Mouse (Mus musculus) liver, embryonic 11.5 days (tissue): ENCODE results near the gene 1700037C18Rik. TPM values are rescaled to one million over a fixed set of nuclear protein-coding genes. Genes with fewer than 3 reads are reported as not detected.
"Not testable (repeated sequence)": the region's sequence is repeated elsewhere in the genome, so short reads cannot be mapped to it uniquely, and the experiment has no call there.

Source experiments
- ATAC-seq: fragments of 200-750 bp; cut with Nextera tagmentation; replicated peaks from 2 replicates; pipeline ENCODE4 v1.8.0; 2017; ENCODE audit warnings: moderate number of reproducible peaks, mild to moderate bottlenecking, moderate TSS enrichment, moderate library complexity; ENCODE audit not compliant: low FRiP score
- DNase-seq: peaks from one replicate; pipeline ENCODE4 v3.0.0-alpha.2; 2017; ENCODE audit warnings: low spot score
- H3K27ac ChIP-seq: fragments of 300-500 bp; sonication (generic); 2 replicates; pipeline ENCODE4 v1.5.1; 2014; ENCODE audit warnings: mild to moderate bottlenecking, low read depth, low read length, control low read depth
- H3K27me3 ChIP-seq: fragments of 300-500 bp; sonication (generic); replicated peaks from 2 replicates; pipeline ENCODE4 v1.6.1; 2014; ENCODE audit warnings: low read length, mixed read lengths; ENCODE audit not compliant: control insufficient read depth, insufficient read depth
- H3K36me3 ChIP-seq: fragments of 300-500 bp; sonication (generic); 2 replicates; pipeline ENCODE4 v1.6.1; 2014; ENCODE audit warnings: mild to moderate bottlenecking, low read length, moderate library complexity, mixed read lengths; ENCODE audit not compliant: control insufficient read depth, insufficient read depth
- H3K4me1 ChIP-seq: fragments of 300-500 bp; sonication (generic); replicated peaks from 2 replicates; pipeline ENCODE4 v1.6.1; 2014; ENCODE audit warnings: low read length, mixed read lengths; ENCODE audit not compliant: control insufficient read depth, insufficient read depth
- H3K4me2 ChIP-seq: fragments of 300-500 bp; sonication (generic); 2 replicates; pipeline ENCODE4 v1.6.1; 2014; ENCODE audit warnings: mild to moderate bottlenecking, control low read depth, moderate library complexity
- H3K4me3 ChIP-seq: fragments of 300-500 bp; sonication (generic); 2 replicates; pipeline ENCODE4 v1.5.1; 2014; ENCODE audit warnings: low read depth, low read length, control low read depth
- H3K9ac ChIP-seq: fragments of 300-500 bp; sonication (generic); 2 replicates; pipeline ENCODE4 v1.6.1; 2014; ENCODE audit warnings: low read depth, low read length, control low read depth
- H3K9me3 ChIP-seq: fragments of 300-500 bp; sonication (generic); 2 replicates; pipeline ENCODE4 v1.6.1; 2016; ENCODE audit warnings: low read length, inconsistent platforms, mixed read lengths; ENCODE audit not compliant: control insufficient read depth
- WGBS: fragments of 180-500 bp; shearing (Covaris S2); extraction: QIAGEN DNeasy Blood & Tissue Kit; methylation state at CpG from one replicate; pipeline ENCODE4 v1.1.7; 2014; 5-methylcytosine and 5-hydroxymethylcytosine counted together
- polyA plus RNA-seq: library from polyadenylated mRNA; unstranded; fragments of >200 nt; fragmentation: Nextera tagmentation; extraction: Ambion mirVana; gene quantifications from 2 replicates; pipeline ENCODE4 v1.2.1, GENCODE M21; 2014

1700037C18Rik gene
- polyA plus RNA-seq, 1 experiment from 2014 or later, result 5.5 TPM

GRCm38 (mm10) chr16:3855776-3856175 is 52.7 kb downstream of the 1700037C18Rik start:
- 50% methylated on average over 1 of the region's 1 CpGs for whole genome bisulfite sequencing
- H3K27me3 ChIP-seq, result no peaks in the 10 kb centered on the region
- no peak overlapping the region for H3K9ac ChIP-seq
- no peak overlapping the region for H3K4me2 ChIP-seq
- no peaks in the 10 kb centered on the region for H3K9me3 ChIP-seq
- peaks cover under 1% of the 10 kb centered on the region for H3K36me3 ChIP-seq
- ATAC-seq (no peak), DNase-seq (no peak)
- no peak overlapping the region for H3K4me3 ChIP-seq
- no peak overlapping the region for H3K27ac ChIP-seq
- H3K4me1 ChIP-seq, result no peaks in the 10 kb centered on the region

GRCm38 (mm10) chr16:3854437-3855182 is 53.9 kb downstream of the 1700037C18Rik start:
- ATAC-seq, result no peak
- DNase-seq, result no peak
- no peaks in the 10 kb centered on the region for H3K27me3 ChIP-seq
- no peak overlapping the region for H3K27ac ChIP-seq
- WGBS, result 69% methylated on average over 11 of the region's 11 CpGs
- no peak overlapping the region for H3K9ac ChIP-seq
- no peaks in the 10 kb centered on the region; the same call in 1 of the 2 replicates for H3K36me3 ChIP-seq
- no peaks in the 10 kb centered on the region for H3K9me3 ChIP-seq
- no peaks in the 10 kb centered on the region for H3K4me1 ChIP-seq
- no peak overlapping the region for H3K4me3 ChIP-seq
- no peak overlapping the region for H3K4me2 ChIP-seq

- WGBS, result 56% methylated on average over 12 of the region's 12 CpGs
- no peak overlapping the region for H3K4me3 ChIP-seq
- DNase-seq (peak; percentile 40), ATAC-seq (no peak)
- no peaks in the 10 kb centered on the region for H3K9me3 ChIP-seq
- no peak overlapping the region for H3K4me2 ChIP-seq
- H3K27ac ChIP-seq, result no peak overlapping the region
- no peak overlapping the region for H3K9ac ChIP-seq
- H3K4me1 ChIP-seq, result peaks cover 6% of the 10 kb centered on the region
- H3K27me3 ChIP-seq, result no peaks in the 10 kb centered on the region
- H3K36me3 ChIP-seq, result no peaks in the 10 kb centered on the region; the same call in 1 of the 2 replicates
These were observed 55.9 kb downstream of the 1700037C18Rik start for GRCm38 (mm10) chr16:3852586-3852985.

- WGBS, result 91% methylated on average over 13 of the region's 13 CpGs
- not testable (repeated sequence) for H3K27me3 ChIP-seq, H3K4me2 ChIP-seq, DNase-seq, H3K27ac ChIP-seq, ATAC-seq, H3K36me3 ChIP-seq, H3K4me3 ChIP-seq, H3K9me3 ChIP-seq, H3K9ac ChIP-seq, H3K4me1 ChIP-seq
These were observed 57.2 kb downstream of the 1700037C18Rik start for GRCm38 (mm10) chr16:3851301-3851700.

- 65% methylated on average over 3 of the region's 3 CpGs for WGBS
- no peaks in the 10 kb centered on the region for H3K9me3 ChIP-seq
- H3K36me3 ChIP-seq, result no peaks in the 10 kb centered on the region
- no peak overlapping the region for H3K27ac ChIP-seq
- no peak overlapping the region for H3K9ac ChIP-seq
- H3K27me3 ChIP-seq, result no peaks in the 10 kb centered on the region
- peaks cover 7% of the 10 kb centered on the region for H3K4me1 ChIP-seq
- no peak for DNase-seq
- no peak overlapping the region; the same call in 1 of the 2 replicates for H3K4me2 ChIP-seq
- ATAC-seq, result no peak
- no peak overlapping the region for H3K4me3 ChIP-seq
These were observed 60.1 kb downstream of the 1700037C18Rik start for GRCm38 (mm10) chr16:3848416-3848815.

- DNase-seq (peak; percentile 35), ATAC-seq (no peak)
- H3K27ac ChIP-seq, result no peak overlapping the region
- peaks cover 7% of the 10 kb centered on the region for H3K4me1 ChIP-seq
- H3K4me3 ChIP-seq, result peak overlapping the region; percentile 73
- no peaks in the 10 kb centered on the region for H3K27me3 ChIP-seq
- peak overlapping the region; percentile 66 for H3K4me2 ChIP-seq
- H3K9ac ChIP-seq, result peak overlapping the region; percentile 77
- WGBS, result 70% methylated on average over 4 of the region's 4 CpGs
- H3K9me3 ChIP-seq, result no peaks in the 10 kb centered on the region
- H3K36me3 ChIP-seq, result no peaks in the 10 kb centered on the region
These were observed 60.6 kb downstream of the 1700037C18Rik start for GRCm38 (mm10) chr16:3847871-3848270.

GRCm38 (mm10) chr16:3846711-3847518 is 61.6 kb downstream of the 1700037C18Rik start, which contains the start of gene Zfp174:
Zfp174 (plus strand) TSS chr16:3847268.
- Histone ChIP-seq H3K4me1 (peaks cover 7% of the 10 kb centered on the region), H3K4me2 (peak within 1 kb of the TSS; percentile 66), H3K27ac (no peak within 1 kb of the TSS), H3K36me3 (no peaks in the 10 kb centered on the region), H3K9me3 (no peaks in the 10 kb centered on the region), H3K27me3 (no peaks in the 10 kb centered on the region), H3K9ac (peak within 1 kb of the TSS; percentile 77), H3K4me3 (peak within 1 kb of the TSS; percentile 73)
- ATAC-seq, result peak; percentile 99
- 3% methylated on average over 38 of the region's 38 CpGs for WGBS
- peak; percentile 89 for DNase-seq
